Mouse (Mus musculus): ENCODE measurements at regions not wholly inside any gene's neighbourhood (a gene's known extent, or its start where the extent isn't known, plus 50 kb on each side); places are given as distances from the start of the nearest gene placed in this dataset.

DNA sequence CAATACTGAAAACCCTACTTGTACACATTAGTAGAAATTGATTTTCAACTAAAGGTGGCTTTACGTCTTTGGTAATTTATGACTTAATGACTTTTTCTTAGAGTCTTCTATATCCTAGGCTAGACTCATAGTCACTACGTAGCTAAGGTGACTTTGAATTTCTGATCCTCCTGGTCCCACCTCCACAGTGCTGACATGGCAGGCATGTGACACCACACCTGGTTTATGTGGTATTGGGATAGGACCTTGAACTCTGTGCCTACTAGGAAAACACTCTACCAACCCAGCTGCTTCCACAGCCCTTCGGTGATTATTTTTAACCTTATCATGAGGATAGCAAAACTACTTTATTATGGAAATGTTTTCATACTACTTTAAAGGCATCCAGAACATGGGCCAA lies 51.5 kb upstream of the D7Ertd443e start:
- no peak for DNase-seq

DNA sequence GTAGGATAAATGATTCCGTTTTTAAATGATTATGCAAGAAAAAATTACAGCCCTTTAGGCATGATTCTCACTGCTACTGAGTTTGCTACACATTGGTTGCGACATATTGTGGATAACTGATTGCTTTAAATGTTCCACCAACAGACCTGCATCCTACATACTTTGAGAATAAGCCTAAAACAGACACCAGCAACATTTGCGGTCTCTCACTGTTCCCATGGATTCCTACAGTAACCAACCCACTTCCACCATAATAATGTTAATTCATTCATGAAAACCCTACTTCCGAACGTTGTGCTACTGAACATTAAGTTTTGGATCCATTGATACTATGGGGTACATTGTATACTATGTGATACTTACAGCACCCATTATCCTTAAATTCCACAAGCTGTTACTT lies 53.8 kb upstream of the D7Ertd443e start:
- no peak for DNase-seq

DNA sequence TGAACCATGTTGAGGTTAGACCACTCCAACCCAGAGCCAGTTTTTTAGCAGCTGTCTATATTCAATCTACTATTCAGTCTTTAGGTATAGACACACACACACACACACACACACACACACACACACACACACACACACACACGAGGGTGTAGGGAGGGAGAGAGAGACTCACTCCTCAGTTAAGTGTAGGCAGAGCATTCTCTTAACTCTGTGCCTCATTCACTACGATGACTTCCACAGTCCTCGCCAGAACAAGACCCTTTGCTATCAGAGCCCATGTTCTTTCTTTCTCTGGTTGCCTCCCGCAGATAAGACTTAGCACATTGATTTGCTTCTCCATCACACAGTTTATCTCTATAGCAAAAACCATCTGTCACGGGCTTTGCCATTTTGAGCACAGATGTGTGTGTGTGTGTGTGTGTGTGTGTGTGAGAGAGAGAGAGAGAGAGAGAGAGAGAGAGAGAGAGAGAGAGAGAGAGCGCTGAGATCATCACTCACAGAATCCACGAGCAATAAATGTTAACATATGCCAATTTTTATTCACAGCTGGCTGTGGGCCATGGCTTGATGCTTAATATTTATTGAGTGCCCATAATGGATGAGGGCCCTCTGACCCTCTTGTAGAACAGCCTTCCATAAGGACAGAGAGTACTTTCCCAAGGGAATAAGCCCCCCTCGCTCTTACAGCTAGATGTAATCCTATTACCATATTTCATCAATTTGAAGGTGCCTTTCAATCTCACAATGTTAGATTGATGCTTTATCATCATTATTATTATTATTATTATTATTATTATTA lies 59.7 kb upstream of the D7Ertd443e start:
- DNase-seq = no peak

DNA sequence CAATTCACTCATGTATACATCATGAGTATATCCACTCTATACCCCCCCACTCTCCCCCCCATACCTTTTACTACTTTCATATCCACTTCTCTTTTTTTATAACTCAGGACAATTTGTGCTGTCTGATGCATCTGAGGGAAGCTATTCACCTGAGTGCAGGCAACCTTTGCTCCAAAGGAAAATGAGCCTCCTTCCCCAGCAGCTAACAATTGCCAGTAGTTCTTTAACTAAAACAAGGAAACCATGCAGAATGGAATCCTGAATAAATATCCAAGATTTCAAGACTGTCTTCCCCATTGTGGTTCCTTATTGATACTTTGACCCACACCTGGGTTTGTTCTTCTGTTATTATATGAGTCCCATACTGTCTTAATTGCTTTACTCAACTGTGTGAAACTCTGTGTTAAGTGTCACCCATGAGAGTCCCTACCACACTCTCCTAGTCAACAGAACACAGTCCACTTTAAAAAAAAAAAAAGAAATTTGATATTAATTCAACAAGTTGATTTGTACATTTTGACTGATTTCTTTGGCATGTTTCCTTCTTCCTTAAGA lies 62.3 kb upstream of the D7Ertd443e start:
- DNase-seq = no peak

DNA sequence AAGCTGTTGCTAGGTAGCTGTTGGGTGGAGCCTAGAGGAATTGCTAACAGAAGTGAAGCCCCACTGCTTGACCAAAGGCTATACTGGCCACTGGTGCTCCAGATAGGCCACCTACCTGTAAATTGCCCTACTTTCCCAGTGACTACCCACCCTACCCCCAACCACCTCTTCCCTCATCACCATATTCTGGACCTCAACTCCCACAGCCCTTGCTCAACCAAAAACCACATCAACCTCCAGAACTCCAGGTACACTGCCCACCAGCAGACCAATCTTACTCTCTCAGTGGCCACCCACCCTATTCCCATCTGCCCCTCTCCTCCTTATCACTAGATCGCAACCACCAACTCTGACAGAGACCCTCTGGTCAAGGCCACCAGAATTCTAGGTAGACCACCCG lies 63.4 kb upstream of the D7Ertd443e start:
- no peak for DNase-seq

DNA sequence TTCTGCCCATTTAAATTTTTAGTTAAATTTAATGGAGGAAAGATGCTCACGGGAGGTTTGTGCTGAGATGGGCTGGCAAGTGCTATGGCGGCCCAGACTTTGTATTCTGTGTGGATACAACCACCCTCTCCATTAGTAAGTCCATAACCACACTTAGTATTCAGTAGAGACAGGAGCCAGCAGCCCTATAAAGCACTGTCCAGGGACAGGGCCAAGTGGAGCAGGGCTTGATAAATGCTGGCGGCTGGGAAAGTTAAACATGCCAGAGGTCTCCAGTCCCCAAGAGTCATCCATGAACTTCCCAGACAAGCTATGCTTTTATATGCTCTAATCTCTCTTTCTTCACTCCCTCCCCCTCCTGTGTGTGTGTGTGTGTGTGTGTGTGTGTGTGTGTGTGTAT lies 77.2 kb upstream of the D7Ertd443e start:
- no peak for DNase-seq

DNA sequence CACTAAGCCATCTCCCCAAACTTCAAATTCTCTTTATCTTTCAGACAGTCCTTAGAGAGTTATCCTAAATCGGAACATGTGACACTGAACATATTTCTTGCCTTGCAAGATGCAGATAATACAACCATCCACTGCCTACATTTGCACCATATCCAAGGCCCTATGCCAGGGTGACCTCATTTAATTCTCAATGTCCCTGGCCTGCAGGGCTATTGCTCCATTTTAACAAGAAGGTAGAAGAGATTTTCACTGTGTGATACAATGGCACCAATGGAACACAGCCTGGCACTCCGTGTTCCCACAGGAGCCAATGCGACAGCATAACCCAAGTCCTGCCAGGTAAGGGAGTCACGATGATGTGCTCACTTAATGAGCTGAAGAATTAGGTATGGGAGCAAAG lies 77.9 kb upstream of the D7Ertd443e start:
- DNase-seq = no peak

DNA sequence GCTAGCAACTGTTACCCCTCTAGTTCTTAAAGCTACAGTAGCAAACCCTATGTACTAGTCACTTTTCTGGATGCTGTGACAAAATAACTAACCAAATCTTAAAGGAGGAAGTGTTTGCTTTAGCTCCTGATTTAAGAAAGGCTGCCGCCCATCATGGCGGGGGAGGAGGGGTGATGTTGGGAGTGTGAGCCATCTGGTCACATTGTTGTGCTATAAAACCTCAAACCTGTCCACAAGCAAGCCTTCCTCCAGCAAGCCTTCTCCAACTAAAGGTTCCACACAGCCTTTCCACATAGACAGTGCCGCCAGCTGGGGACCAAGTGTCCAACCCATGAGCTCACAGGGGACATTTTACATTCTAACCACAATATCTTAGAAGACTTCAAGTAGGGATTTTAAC lies 81.8 kb upstream of the D7Ertd443e start:
- DNase-seq = no peak

DNA sequence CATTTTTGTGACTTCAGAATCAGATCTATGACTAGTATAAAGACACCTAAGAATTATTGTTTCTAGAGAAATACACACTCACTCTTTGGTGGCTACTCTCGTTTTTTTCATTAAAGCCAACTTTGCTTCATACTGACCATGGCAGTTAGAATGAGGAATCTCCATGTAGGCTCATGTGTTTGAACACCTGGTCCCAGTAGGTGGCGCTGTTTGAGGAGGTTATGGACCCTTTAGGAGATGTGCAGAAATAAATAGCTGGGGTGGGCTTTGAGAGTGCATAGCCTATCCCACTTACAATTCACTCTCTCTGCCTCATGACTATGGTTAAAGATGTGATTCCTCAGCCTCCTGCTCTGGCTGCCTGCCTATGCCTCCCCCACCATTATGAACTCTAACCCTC lies 85.8 kb upstream of the D7Ertd443e start:
- peak in 1 of 2 experiments; percentile 9 for DNase-seq

DNA sequence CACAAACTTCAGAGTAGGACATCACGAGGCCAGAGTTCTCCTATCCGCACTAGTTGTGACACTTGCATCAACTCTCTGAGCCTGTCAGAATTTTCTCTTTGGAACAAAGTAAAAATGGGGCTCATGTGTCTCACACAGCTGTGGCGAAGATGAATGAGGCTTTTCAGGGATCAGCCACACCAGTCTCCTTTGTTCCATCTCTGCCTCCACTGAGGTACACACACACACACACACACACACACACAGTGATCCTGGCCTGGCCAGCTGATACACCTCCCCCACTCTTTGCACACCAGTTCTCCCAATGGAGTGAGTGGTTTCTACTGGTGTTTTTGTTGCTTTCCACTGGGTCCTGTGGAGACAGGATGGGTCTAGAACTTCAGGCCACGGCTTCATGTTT lies 105.9 kb upstream of the D7Ertd443e start:
- DNase-seq = peak in 1 of 2 experiments; percentile 28

DNA sequence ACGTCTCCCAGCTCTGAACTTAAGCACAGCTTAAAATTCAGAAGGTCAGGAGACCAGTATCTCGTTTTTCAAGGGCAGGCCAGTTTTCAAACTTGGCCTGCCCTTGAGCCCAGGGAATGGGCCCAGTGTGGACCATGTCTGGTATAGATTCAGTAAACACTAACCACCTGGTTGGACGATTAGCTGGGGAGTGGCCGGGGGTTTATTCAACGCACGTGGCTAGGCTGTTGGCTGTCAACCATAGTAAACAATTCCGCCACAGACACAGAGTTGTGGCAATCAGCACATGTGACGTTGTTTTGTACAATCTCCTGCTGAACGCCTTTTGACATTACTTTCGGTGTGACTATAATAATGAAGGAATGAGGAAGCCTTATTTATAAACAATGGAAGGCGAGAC lies 111.8 kb upstream of the D7Ertd443e start:
- no peak for DNase-seq

DNA sequence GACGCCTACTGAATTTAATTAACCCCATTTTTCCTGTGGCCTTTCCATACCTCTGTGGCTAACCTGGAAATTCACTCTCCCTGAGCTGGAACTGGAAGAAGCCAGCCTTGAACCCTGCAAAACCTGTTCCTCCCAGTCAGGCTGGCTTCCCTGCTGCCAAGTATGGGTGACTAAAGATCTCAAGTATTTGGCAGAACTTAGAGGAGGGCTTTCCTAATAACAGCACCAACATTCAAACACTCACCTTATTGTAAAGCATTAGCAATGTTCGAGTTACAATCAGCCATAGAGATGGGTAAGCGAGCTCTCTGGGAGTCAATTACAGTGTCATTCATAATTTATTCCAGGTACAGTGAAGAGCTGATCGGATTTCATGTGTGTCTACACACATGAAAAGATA lies 112.4 kb upstream of the D7Ertd443e start:
- DNase-seq = no peak

DNA sequence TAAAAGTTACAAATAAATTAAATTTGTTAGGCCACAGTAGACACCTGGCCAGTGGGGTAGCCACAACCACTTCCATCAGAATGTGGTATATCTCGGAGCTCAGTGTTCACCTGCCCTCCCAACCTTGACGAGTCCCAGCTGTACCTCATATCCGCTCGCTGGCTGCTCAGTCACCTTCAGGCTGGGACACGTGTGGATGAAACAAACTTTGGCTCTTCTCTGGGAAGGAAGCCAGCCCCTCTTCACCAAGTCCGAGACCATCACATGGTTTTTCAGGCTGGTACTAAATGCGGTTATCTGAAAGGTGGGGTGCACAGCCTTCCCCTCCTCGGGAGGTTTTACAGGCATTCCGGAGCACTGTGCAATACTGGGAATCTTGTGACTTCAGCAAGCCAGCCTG lies 113.3 kb upstream of the D7Ertd443e start:
- DNase-seq = no peak

DNA sequence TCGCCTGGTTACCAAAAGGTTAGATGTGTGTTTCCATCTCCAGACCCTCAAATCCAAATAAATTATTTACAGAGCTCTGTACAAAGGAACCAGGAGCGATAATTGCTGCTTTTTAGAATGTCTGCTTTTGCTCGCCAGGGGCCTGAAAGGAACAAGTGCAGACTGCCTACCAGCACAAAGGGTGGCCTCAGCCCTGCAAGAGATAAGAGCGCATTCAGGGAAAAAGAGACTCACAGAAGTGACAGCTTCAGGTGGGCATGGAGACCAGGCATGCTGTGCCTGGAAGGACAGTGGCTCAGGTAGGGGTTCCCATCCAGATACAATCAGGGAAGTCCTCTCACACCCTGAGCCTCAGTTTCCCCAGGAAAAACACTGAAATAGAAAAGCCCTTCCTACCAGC lies 114.0 kb upstream of the D7Ertd443e start:
- DNase-seq = no peak

DNA sequence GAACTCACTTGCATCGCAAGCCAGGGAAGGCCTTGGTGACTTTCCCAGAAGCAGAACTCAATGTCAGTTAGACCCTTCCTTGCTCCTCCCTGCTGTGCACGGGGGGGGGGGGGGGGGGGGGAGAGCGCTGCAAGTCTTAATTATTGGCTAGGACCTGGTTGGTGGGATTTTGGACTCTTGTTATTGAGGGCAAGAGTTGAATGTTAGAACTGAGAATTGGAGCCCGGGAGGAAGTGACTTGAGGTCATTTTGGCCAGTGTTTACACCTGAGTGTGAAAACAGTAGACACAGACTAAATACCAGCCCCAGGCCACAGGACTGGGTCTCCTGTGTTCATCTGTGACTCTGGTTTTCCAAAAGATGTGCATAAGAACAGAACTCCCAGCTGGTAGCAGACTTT lies 114.7 kb upstream of the D7Ertd443e start:
- no peak for DNase-seq

DNA sequence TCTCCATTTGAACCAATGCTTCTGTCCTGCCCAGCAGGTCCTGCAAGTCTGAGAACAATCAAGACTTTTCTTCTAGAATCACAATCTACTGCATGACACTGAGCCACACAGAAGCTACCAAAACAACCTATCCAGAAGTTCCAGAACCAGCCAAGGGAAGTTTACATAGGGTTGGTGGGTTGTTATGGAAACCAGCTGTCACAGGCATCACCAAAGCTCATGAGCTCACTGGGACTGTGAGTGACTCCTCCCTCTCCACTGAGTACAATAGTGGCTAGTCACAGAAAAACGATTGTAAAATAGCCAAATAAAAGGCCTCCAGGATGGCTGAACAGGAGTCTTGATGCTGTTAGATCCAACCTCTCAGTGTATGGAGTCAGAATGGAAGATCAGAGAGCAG lies 115.6 kb upstream of the D7Ertd443e start:
- peak in 1 of 2 experiments; percentile 6 for DNase-seq

DNA sequence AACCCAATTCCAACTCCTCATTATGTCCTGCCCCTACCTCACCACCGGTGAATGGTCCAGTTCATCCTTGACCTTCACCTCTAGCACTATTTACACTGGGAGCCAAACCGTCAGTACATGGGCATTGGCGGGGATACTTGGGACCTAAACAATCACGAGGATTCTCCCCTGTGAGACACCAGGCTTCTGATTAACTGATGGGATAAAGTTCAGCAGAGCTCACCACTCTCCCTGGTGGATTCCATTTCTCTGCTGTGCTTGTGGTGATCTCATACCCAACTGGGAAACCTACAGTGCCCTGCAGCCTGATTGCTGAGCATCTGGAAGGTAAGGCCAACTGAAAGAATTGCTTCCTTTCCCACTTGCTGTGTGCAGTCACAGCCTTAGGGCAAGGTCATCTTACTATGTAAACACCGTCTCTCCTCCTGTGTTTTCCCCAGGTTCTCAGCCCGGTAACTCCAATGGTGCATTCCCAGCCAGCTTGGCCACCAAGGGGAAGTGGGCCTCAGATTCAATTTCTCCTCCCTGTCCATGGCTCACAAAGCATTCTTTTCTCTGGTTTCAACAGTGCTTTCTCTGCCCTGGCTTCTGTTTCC lies 125.0 kb upstream of the D7Ertd443e start:
- DNase-seq = no peak

DNA sequence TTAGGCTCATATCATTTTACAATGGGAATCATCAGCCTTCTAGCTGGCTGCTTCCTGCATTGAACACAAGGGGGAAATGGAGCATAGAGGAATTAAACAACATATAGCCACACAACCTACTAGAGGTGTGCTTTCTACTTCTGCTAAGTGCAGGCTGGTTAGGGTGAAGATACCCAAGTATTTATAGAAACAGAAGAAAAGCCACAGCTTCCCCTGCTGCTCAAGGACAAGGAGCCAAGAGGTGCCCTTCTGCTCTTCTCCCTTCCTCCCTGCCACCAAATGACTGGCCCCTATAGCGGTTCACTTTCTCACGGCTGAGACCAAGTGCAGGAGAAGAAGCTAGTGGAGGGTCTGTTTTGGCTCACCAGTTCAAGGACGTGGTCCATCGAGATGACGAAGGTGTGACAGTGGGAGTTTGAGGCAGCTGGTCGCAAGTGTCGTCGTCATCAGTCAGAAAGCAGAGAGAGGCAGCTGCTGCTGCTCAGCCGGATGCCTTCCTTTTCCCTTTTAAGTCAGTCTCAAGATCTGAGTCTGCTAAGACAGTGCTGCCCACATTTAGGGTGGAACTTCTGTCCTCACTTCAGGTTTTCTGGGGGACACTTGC lies 134.0 kb upstream of the D7Ertd443e start:
- DNase-seq = no peak

DNA sequence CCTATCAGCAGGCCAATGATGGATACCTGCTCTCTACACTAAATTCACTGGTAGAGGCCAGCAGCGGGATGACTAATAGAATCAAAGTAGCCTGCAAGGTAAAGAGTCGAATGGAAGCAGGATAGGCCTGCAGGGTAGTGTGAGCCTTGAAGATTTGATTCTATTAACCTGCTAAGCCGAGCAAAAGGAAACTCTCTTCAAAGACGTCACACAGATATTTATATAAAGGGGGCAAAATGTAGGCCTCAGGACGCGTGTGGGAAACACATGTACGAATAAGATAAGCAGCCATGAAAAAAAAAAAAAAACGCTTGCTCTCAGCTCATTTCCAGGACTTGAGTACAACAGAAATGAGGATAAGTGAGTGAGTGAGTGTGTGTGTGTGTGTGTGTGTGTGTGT lies 138.4 kb upstream of the D7Ertd443e start:
- DNase-seq = no peak

DNA sequence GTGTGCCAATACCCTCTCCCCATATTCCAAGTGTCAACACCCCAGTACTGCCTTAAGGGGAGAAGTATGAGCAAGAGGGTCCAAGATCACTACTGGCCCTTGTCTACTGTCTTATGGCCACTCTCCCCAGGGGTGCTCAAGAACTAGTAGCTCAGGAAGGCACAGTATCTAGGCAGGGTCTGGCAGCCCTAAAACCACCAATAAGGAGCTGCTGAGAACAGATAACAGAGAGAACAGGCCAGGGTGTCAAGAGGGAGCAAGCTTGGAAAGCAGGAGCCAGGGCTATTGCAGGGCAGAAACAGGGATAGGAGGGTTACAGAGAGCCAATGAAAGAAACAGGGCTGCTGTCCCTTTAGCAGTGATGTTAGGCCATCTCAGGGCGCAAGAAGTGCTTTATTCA lies 139.6 kb upstream of the D7Ertd443e start:
- no peak for DNase-seq

DNA sequence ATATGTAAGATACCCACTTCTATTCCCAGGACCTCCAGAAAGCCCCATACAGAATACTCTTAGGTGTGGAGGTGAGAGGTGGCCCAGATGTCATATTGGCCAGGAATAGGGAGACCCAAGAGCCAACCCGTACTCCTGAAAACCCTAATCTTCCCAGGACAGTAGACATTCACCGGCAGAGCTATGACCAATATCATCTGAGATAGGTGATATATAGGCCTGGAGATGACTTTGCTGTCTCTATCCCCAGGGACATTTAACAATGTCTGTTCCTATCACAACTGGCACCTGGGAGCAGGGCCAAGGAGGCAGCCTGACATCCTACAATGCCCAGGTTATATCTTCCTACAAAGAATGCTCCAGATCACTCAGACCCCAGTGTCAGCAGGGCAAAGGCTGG lies 140.0 kb upstream of the D7Ertd443e start:
- DNase-seq = no peak

DNA sequence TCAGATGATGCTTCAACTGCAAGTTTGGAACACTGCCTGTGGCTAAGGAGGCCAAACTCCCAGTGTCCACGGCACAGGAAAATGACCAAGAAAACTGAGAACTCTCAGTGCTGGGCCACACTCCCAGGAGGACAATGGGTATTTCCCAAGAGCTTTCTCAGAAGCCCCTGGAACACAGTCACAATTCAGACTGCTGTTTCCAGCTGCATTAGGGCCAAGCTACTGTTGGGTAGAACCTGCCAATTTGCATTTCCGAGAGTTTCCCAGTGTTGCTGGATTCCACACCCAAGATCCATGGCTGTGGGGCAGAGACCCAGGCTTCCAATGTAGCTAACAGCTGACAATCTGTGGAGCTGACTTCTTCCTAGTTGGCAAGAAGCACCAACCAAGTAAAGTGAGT lies 141.9 kb upstream of the D7Ertd443e start:
- peak in 1 of 2 experiments; percentile 13 for DNase-seq

DNA sequence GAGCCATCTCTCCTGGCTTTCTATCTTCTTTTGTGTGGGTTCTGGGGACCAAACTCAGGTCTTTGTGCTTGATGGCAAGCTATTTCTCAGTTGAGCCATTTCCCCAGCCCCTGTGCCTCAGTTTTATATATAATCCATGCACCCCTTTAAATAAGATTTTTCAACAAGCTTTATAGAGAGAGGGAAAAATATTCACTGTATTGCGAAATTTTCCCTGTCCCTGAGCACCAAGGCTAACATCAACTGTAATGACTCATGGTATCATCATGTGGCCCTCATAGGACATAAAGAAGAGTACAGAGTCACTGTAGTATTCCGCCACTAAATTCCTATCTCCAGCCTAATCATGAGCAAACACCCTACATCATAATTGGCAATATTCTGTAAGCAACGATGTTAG lies 142.4 kb upstream of the Dock1 start:
- no peak for DNase-seq

DNA sequence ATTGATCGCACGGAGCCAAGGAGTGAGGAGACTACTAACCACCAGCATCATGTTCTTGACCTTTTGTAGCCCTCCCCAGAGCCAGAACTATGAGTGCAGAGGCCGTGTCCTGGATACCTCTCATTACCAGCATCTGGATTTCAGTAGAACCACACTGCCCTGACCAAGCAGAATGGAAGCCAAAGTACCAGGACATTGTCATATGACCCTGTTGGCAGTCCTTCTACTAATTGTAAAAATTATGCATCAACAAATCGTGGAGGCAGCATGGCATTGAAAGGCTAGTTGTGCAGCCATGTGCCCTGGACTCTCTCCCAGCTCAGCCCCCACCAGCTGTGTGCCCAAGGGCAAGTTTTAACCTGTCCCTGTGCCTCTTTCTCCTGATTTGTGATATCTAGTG lies 135.6 kb upstream of the Dock1 start:
- DNase-seq = no peak

Data from layer of hippocampus, postnatal 36 days (tissue).